Mouse (Mus musculus) erythroblast, embryonic 14.5 days (primary cell): Measurements from ENCODE around the gene Mocs1.
"Not testable (repeated sequence)": the region's sequence is repeated elsewhere in the genome, so short reads cannot be mapped to it uniquely, and the experiment has no call there.

ENCODE experiments used
- GATA1 ChIP-seq: IDR thresholded peaks from 2 replicates; pipeline ENCODE4 v1.6.1; 2012; ENCODE audit warnings: low read length, inconsistent platforms, mixed read lengths
- TAL1 ChIP-seq: IDR thresholded peaks from 3 replicates; pipeline ENCODE4 v1.6.1; 2012; ENCODE audit warnings: low read length, inconsistent platforms, mixed read lengths

DNA sequence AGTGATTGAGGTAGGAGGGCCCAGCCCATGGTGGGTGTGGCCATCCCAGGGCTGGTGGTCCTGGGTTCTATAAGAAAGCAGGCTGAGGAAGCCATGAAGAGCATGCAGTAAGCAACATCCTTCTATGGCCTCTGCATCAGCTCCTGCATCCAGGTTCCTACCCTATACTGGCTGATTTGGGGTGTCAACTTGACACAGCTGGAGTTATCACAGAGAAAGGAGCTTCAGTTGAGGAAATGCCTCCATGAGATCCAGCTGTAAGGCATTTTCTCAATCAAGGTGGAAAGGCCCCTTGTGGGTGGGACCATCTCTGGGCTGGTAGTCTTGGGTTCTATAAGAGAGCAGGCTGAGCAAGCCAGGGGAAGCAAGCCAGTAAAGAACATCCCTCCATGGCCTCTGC, 9.1 kb downstream of the Mocs1 start:
- not testable (repeated sequence) for TF ChIP-seq TAL1, GATA1
